Mouse (Mus musculus) liver, embryonic 11.5 days (tissue): ENCODE data around the gene Mia2. TPM values are rescaled to one million over a fixed set of nuclear protein-coding genes. Genes with fewer than 3 reads are reported as not detected.

Source experiments
- ATAC-seq: fragments of 200-750 bp; cut with Nextera tagmentation; replicated peaks from 2 replicates; pipeline ENCODE4 v1.8.0; 2017; ENCODE audit warnings: moderate number of reproducible peaks, mild to moderate bottlenecking, moderate TSS enrichment, moderate library complexity; ENCODE audit not compliant: low FRiP score
- DNase-seq: peaks from one replicate; pipeline ENCODE4 v3.0.0-alpha.2; 2017; ENCODE audit warnings: low spot score
- H3K27ac ChIP-seq: fragments of 300-500 bp; sonication (generic); 2 replicates; pipeline ENCODE4 v1.5.1; 2014; ENCODE audit warnings: mild to moderate bottlenecking, low read depth, low read length, control low read depth
- H3K27me3 ChIP-seq: fragments of 300-500 bp; sonication (generic); replicated peaks from 2 replicates; pipeline ENCODE4 v1.6.1; 2014; ENCODE audit warnings: low read length, mixed read lengths; ENCODE audit not compliant: control insufficient read depth, insufficient read depth
- H3K36me3 ChIP-seq: fragments of 300-500 bp; sonication (generic); 2 replicates; pipeline ENCODE4 v1.6.1; 2014; ENCODE audit warnings: mild to moderate bottlenecking, low read length, moderate library complexity, mixed read lengths; ENCODE audit not compliant: control insufficient read depth, insufficient read depth
- H3K4me1 ChIP-seq: fragments of 300-500 bp; sonication (generic); replicated peaks from 2 replicates; pipeline ENCODE4 v1.6.1; 2014; ENCODE audit warnings: low read length, mixed read lengths; ENCODE audit not compliant: control insufficient read depth, insufficient read depth
- H3K4me2 ChIP-seq: fragments of 300-500 bp; sonication (generic); 2 replicates; pipeline ENCODE4 v1.6.1; 2014; ENCODE audit warnings: mild to moderate bottlenecking, control low read depth, moderate library complexity
- H3K4me3 ChIP-seq: fragments of 300-500 bp; sonication (generic); 2 replicates; pipeline ENCODE4 v1.5.1; 2014; ENCODE audit warnings: low read depth, low read length, control low read depth
- H3K9ac ChIP-seq: fragments of 300-500 bp; sonication (generic); 2 replicates; pipeline ENCODE4 v1.6.1; 2014; ENCODE audit warnings: low read depth, low read length, control low read depth
- H3K9me3 ChIP-seq: fragments of 300-500 bp; sonication (generic); 2 replicates; pipeline ENCODE4 v1.6.1; 2016; ENCODE audit warnings: low read length, inconsistent platforms, mixed read lengths; ENCODE audit not compliant: control insufficient read depth
- WGBS: fragments of 180-500 bp; shearing (Covaris S2); extraction: QIAGEN DNeasy Blood & Tissue Kit; methylation state at CpG from one replicate; pipeline ENCODE4 v1.1.7; 2014; 5-methylcytosine and 5-hydroxymethylcytosine counted together
- polyA plus RNA-seq: library from polyadenylated mRNA; unstranded; fragments of >200 nt; fragmentation: Nextera tagmentation; extraction: Ambion mirVana; gene quantifications from 2 replicates; pipeline ENCODE4 v1.2.1, GENCODE M21; 2014

Gene Mia2
- polyA plus RNA-seq, 1 experiment from 2014 or later: 79.7 TPM

DNA sequence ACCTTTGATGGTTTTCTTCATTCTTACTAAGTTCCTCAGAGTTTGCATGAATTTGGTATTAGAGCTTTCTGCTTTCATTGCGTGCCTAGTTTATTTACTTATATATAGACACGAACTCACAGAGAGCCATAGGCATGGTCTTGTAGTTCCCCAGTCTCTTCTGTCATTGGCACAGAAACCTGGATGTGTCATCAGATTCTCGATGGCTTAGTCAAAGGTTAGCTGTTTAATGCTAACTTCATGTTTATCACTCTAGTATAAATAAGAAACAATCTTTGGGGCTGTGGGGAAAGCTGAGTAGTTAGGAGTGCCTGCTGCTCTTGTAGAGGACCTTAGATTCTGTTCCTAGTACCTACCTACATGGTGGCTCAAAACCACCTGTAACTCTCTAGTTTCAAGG lies 18.6 kb upstream of the Mia2 start:
- H3K27ac ChIP-seq: no peak overlapping the region
- H3K4me2 ChIP-seq: no peak overlapping the region
- no peaks in the 10 kb centered on the region for H3K9me3 ChIP-seq
- H3K36me3 ChIP-seq: peaks cover 7% of the 10 kb centered on the region; the same call in 1 of the 2 replicates
- H3K4me1 ChIP-seq: no peaks in the 10 kb centered on the region
- no peak overlapping the region for H3K9ac ChIP-seq
- DNase-seq (no peak), ATAC-seq (no peak)
- WGBS: 86% methylated on average over 3 of the region's 3 CpGs
- H3K27me3 ChIP-seq: no peaks in the 10 kb centered on the region
- no peak overlapping the region for H3K4me3 ChIP-seq

GRCm38 (mm10) chr12:59077883-59078282 lies 17.7 kb upstream of the Mia2 start:
- H3K9me3 ChIP-seq: no peaks in the 10 kb centered on the region
- no peak overlapping the region for H3K27ac ChIP-seq
- H3K4me1 ChIP-seq: no peaks in the 10 kb centered on the region
- no peak overlapping the region for H3K9ac ChIP-seq
- H3K4me3 ChIP-seq: no peak overlapping the region
- H3K4me2 ChIP-seq: no peak overlapping the region
- H3K27me3 ChIP-seq: no peaks in the 10 kb centered on the region
- WGBS: 87% methylated on average over 3 of the region's 3 CpGs
- no peaks in the 10 kb centered on the region; the same call in 1 of the 2 replicates for H3K36me3 ChIP-seq
- no peak for DNase-seq
- ATAC-seq: no peak

GRCm38 (mm10) chr12:59080461-59080860 lies 15.1 kb upstream of the Mia2 start:
- Histone ChIP-seq H3K9me3 (no peaks in the 10 kb centered on the region), H3K36me3 (no peaks in the 10 kb centered on the region), H3K27me3 (no peaks in the 10 kb centered on the region), H3K4me3 (no peak overlapping the region), H3K4me2 (no peak overlapping the region), H3K9ac (no peak overlapping the region), H3K27ac (no peak overlapping the region), H3K4me1 (no peaks in the 10 kb centered on the region)
- DNase-seq (no peak), ATAC-seq (no peak)
- WGBS: 77% methylated on average over 4 of the region's 4 CpGs

DNA sequence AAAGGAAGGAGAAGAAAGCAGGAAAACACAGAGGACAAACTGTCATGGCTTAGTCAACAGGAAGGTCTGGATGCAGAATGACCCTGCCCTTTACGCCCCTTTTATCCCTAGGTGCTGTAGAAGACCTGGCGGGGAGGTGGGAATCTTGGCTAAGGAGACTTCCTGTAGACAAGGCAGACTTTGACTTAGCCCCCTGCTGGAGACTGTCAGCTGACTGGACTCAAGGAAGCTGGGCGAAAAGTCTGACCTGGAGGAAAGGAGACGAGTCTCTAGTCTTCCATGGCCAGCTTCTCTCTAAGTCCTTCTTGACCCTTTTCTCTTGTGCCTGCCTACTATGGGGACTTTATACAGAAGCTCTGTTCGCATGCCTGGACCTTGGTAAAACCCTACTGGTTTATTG lies 11.2 kb upstream of the Mia2 start:
- ATAC-seq: no peak
- no peaks in the 10 kb centered on the region for H3K9me3 ChIP-seq
- no peak overlapping the region for H3K4me2 ChIP-seq
- H3K4me1 ChIP-seq: no peaks in the 10 kb centered on the region
- no peak overlapping the region for H3K9ac ChIP-seq
- H3K36me3 ChIP-seq: no peaks in the 10 kb centered on the region
- no peaks in the 10 kb centered on the region for H3K27me3 ChIP-seq
- 62% methylated on average over 5 of the region's 5 CpGs for WGBS
- DNase-seq: no peak
- H3K4me3 ChIP-seq: no peak overlapping the region
- no peak overlapping the region for H3K27ac ChIP-seq

DNA sequence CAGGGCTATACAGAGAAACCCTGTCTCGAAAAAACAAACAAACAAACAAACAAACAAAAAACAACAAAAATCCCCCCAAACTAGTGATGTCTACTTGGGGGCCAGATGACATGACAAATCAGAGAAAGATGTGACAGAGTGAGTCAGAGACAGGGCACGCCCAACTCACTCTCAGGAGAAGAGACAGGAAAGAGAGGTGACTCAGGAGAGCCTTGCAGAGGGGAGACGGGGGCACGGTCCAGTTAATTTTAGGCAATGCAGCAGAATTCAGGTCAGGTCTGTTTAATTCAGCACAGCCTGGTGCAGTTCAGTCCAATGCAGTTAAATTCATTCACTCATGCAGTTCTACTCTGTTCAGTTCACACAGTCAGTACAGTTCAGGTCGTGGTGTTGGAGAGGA lies 9.4 kb upstream of the Mia2 start:
- H3K27me3 ChIP-seq: no peaks in the 10 kb centered on the region
- H3K4me1 ChIP-seq: no peaks in the 10 kb centered on the region
- no peaks in the 10 kb centered on the region for H3K36me3 ChIP-seq
- WGBS: 83% methylated on average over 5 of the region's 5 CpGs
- no peak for DNase-seq
- H3K4me3 ChIP-seq: no peak overlapping the region
- H3K27ac ChIP-seq: no peak overlapping the region
- H3K9me3 ChIP-seq: no peaks in the 10 kb centered on the region
- ATAC-seq: no peak
- no peak overlapping the region for H3K4me2 ChIP-seq
- no peak overlapping the region for H3K9ac ChIP-seq

GRCm38 (mm10) chr12:59093543-59093942 lies 2.1 kb upstream of the Mia2 start:
- Histone ChIP-seq H3K9me3 (no peaks in the 10 kb centered on the region), H3K4me3 (no peak overlapping the region), H3K36me3 (no peaks in the 10 kb centered on the region), H3K27me3 (no peaks in the 10 kb centered on the region), H3K9ac (no peak overlapping the region), H3K4me2 (no peak overlapping the region), H3K27ac (no peak overlapping the region), H3K4me1 (no peaks in the 10 kb centered on the region)
- no peak for ATAC-seq
- 45% methylated on average over 2 of the region's 2 CpGs for WGBS
- no peak for DNase-seq

- Histone ChIP-seq H3K4me3 (no peak overlapping the region), H3K4me1 (no peaks in the 10 kb centered on the region), H3K4me2 (no peak overlapping the region), H3K27me3 (no peaks in the 10 kb centered on the region), H3K27ac (no peak overlapping the region), H3K9ac (no peak overlapping the region), H3K36me3 (no peaks in the 10 kb centered on the region), H3K9me3 (no peaks in the 10 kb centered on the region)
- ATAC-seq: no peak
- no peak for DNase-seq
- WGBS: 70% methylated on average over 5 of the region's 5 CpGs
These were observed 9.2 kb downstream of the Mia2 start for GRCm38 (mm10) chr12:59104771-59105170.

- no peak for ATAC-seq
These were observed 10.3 kb downstream of the Mia2 start for GRCm38 (mm10) chr12:59105914-59106313.

GRCm38 (mm10) chr12:59106491-59106890 lies 10.9 kb downstream of the Mia2 start:
- H3K9me3 ChIP-seq: no peaks in the 10 kb centered on the region
- no peak overlapping the region for H3K4me3 ChIP-seq
- no peak overlapping the region for H3K27ac ChIP-seq
- H3K36me3 ChIP-seq: no peaks in the 10 kb centered on the region
- H3K4me1 ChIP-seq: no peaks in the 10 kb centered on the region
- no peaks in the 10 kb centered on the region for H3K27me3 ChIP-seq
- ATAC-seq (no peak), DNase-seq (no peak)
- WGBS: 90% methylated on average over 5 of the region's 5 CpGs
- no peak overlapping the region for H3K9ac ChIP-seq
- H3K4me2 ChIP-seq: no peak overlapping the region

More at GRCm38 (mm10) chr12:59105914-59106313, 10.3 kb downstream of the Mia2 start:
- Histone ChIP-seq H3K27ac (no peak overlapping the region), H3K9me3 (no peaks in the 10 kb centered on the region), H3K4me1 (no peaks in the 10 kb centered on the region), H3K36me3 (no peaks in the 10 kb centered on the region), H3K4me3 (no peak overlapping the region), H3K27me3 (no peaks in the 10 kb centered on the region), H3K9ac (no peak overlapping the region), H3K4me2 (no peak overlapping the region)
- WGBS: 89% methylated on average over 6 of the region's 6 CpGs
- DNase-seq: no peak
